Mouse (Mus musculus): ENCODE results near the gene Gdf7.

Gene Gdf7

GRCm38 (mm10) chr12:8301841-8302431, at the start of gene Gdf7:
Gdf7 (minus strand) TSS chr12:8301954.
- in situ Hi-C loops (cut with MboI, MseI), result loop anchor here (5.0 kb wide), 1 partner anchor 245 kb away; no protein-coding TSS in a partner anchor

GRCm38 (mm10) chr12:8351025-8351903, 49.5 kb upstream of the Gdf7 start:
- in situ Hi-C loops (cut with MboI, MseI), result no loop called here

- in situ Hi-C loops (cut with MboI, MseI), result no loop called here
Observed at GRCm38 (mm10) chr12:8348733-8349513, 47.2 kb upstream of the Gdf7 start.

- in situ Hi-C loops (cut with MboI, MseI), result no loop called here
Observed at GRCm38 (mm10) chr12:8347746-8348462, 46.1 kb upstream of the Gdf7 start.

- in situ Hi-C loops (cut with MboI, MseI), result no loop called here
Observed at GRCm38 (mm10) chr12:8345539-8345938, 43.8 kb upstream of the Gdf7 start.

- in situ Hi-C loops (cut with MboI, MseI), result no loop called here
Observed at GRCm38 (mm10) chr12:8344897-8345296, 43.1 kb upstream of the Gdf7 start.

GRCm38 (mm10) chr12:8343381-8343780, 41.6 kb upstream of the Gdf7 start:
- in situ Hi-C loops (cut with MboI, MseI), result no loop called here

GRCm38 (mm10) chr12:8341008-8341407, 39.3 kb upstream of the Gdf7 start:
- in situ Hi-C loops (cut with MboI, MseI), result no loop called here

GRCm38 (mm10) chr12:8339591-8340319, 38.0 kb upstream of the Gdf7 start:
- in situ Hi-C loops (cut with MboI, MseI), result no loop called here

GRCm38 (mm10) chr12:8338918-8339317, 37.2 kb upstream of the Gdf7 start:
- in situ Hi-C loops (cut with MboI, MseI), result no loop called here

GRCm38 (mm10) chr12:8338491-8338890, 36.7 kb upstream of the Gdf7 start:
- in situ Hi-C loops (cut with MboI, MseI), result no loop called here

- in situ Hi-C loops (cut with MboI, MseI), result no loop called here
Observed at GRCm38 (mm10) chr12:8337286-8338060, 35.7 kb upstream of the Gdf7 start.

GRCm38 (mm10) chr12:8336601-8337285, 35.0 kb upstream of the Gdf7 start:
- in situ Hi-C loops (cut with MboI, MseI), result no loop called here

- in situ Hi-C loops (cut with MboI, MseI), result no loop called here
Observed at GRCm38 (mm10) chr12:8335503-8335902, 33.7 kb upstream of the Gdf7 start.

GRCm38 (mm10) chr12:8334261-8334660, 32.5 kb upstream of the Gdf7 start:
- in situ Hi-C loops (cut with MboI, MseI), result no loop called here

GRCm38 (mm10) chr12:8333617-8334016, 31.9 kb upstream of the Gdf7 start:
- in situ Hi-C loops (cut with MboI, MseI), result no loop called here

GRCm38 (mm10) chr12:8332174-8332542, 30.4 kb upstream of the Gdf7 start:
- in situ Hi-C loops (cut with MboI, MseI), result no loop called here

GRCm38 (mm10) chr12:8331489-8332173, 29.9 kb upstream of the Gdf7 start:
- in situ Hi-C loops (cut with MboI, MseI), result no loop called here

- in situ Hi-C loops (cut with MboI, MseI), result no loop called here
Observed at GRCm38 (mm10) chr12:8329236-8329635, 27.5 kb upstream of the Gdf7 start.

Data from T-helper 2 cell (primary cell).